Mouse (Mus musculus) liver, embryonic 14.5 days (tissue): Measurements from ENCODE around the gene Cdca3. TPM values are rescaled to one million over a fixed set of nuclear protein-coding genes. Genes with fewer than 3 reads are reported as not detected.

Experiments
- ATAC-seq: fragments of 200-750 bp; cut with Nextera tagmentation; 2 replicates; pipeline ENCODE4 v1.8.0; 2017; ENCODE audit warnings: moderate number of reproducible peaks, mild to moderate bottlenecking, moderate library complexity; ENCODE audit not compliant: insufficient read depth
- DNase-seq, 3 experiments: peaks; one replicate each; pipeline ENCODE4 v3.0.0-alpha.2; 2012 to 2013; ENCODE audit warnings: low read depth in 3 of 3, low spot score in 3 of 3
- H3K27ac ChIP-seq: fragments of 300-500 bp; sonication (generic); 2 replicates; pipeline ENCODE4 v1.5.1; 2014; ENCODE audit warnings: moderate library complexity, mild to moderate bottlenecking, control low read depth, inconsistent platforms
- H3K27me3 ChIP-seq: fragments of 300-500 bp; sonication (generic); 2 replicates; pipeline ENCODE4 v1.6.1; 2014; ENCODE audit warnings: mild to moderate bottlenecking, low read length, moderate library complexity; ENCODE audit not compliant: control insufficient read depth, insufficient read depth
- H3K36me3 ChIP-seq: fragments of 300-500 bp; sonication (generic); replicated peaks from 2 replicates; pipeline ENCODE4 v1.6.1; 2014; ENCODE audit warnings: low read depth; ENCODE audit not compliant: control insufficient read depth, insufficient read depth
- H3K4me1 ChIP-seq, 2 experiments: fragments of 200-500 bp in 1 of 2; fragments of 300-500 bp in 1 of 2; sonication (generic) in 1 of 2; replicated peaks; 2 replicates each; pipeline ENCODE4 v1.6.1; 2012 to 2014; ENCODE audit warnings: antibody characterized with exemption in 1 of 2, inconsistent platforms in 1 of 2, low read length in 1 of 2; ENCODE audit not compliant: control insufficient read depth in 2 of 2, insufficient read depth in 2 of 2
- H3K4me2 ChIP-seq: fragments of 300-500 bp; sonication (generic); 2 replicates; pipeline ENCODE4 v1.6.1; 2014; ENCODE audit warnings: low read depth, mild to moderate bottlenecking, control low read depth, moderate library complexity
- H3K4me3 ChIP-seq, 2 experiments: fragments of 200-500 bp in 1 of 2; fragments of 300-500 bp in 1 of 2; sonication (generic) in 1 of 2; 2 replicates each; pipeline ENCODE4 v1.5.1; 2012 to 2014; ENCODE audit warnings: low read depth in 2 of 2, low read length in 2 of 2, mild to moderate bottlenecking in 2 of 2, control low read depth in 1 of 2, inconsistent platforms in 1 of 2, moderate library complexity in 1 of 2; ENCODE audit not compliant: insufficient read depth in 1 of 2
- H3K9ac ChIP-seq: fragments of 300-500 bp; sonication (generic); replicated peaks from 2 replicates; pipeline ENCODE4 v1.6.1; 2014; ENCODE audit warnings: mild to moderate bottlenecking, control low read depth, moderate library complexity
- H3K9me3 ChIP-seq: fragments of 300-500 bp; sonication (generic); 2 replicates; pipeline ENCODE4 v1.6.1; 2016; ENCODE audit warnings: low read length, mixed read lengths; ENCODE audit not compliant: control insufficient read depth
- CTCF ChIP-seq: IDR thresholded peaks from 2 replicates; pipeline ENCODE4 v1.5.1; 2016; ENCODE audit warnings: antibody characterized with exemption, low read depth, control low read depth
- EP300 ChIP-seq: IDR thresholded peaks from 2 replicates; pipeline ENCODE4 v1.6.1; 2016; ENCODE audit warnings: antibody characterized with exemption, low read depth
- WGBS: fragments of 180-500 bp; shearing (Covaris S2); extraction: QIAGEN DNeasy Blood & Tissue Kit; methylation state at CpG from one replicate; pipeline ENCODE4 v1.1.7; 2014; ENCODE audit not compliant: insufficient replicate concordance; 5-methylcytosine and 5-hydroxymethylcytosine counted together
- polyA plus RNA-seq, 2 experiments: library from polyadenylated mRNA; depleted of rRNA in 1 of 2; stranded (reverse) in 1 of 2; unstranded in 1 of 2; fragments of >200 nt; fragmentation: Nextera tagmentation in 1 of 2; extraction: Ambion mirVana in 1 of 2; gene quantifications; 2 replicates each; pipeline versions ENCODE4 v1.2.1 to v1.2.3; 2012 to 2014

Gene Cdca3
- polyA plus RNA-seq, 2 experiments, result 147 to 206 TPM

DNA sequence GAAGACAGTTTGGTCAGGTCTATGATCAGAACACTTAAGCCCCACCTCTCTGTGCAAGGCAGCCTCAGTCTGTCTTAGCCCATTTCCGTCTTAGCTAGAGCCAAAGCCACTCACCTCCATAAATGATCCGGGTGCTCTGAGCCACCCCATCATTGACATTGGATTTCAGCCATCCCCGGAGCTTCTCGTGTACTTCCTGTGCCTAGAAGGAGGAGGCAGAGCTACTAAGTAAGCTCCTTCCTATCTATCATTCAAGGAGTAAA, 18.0 kb upstream of the Cdca3 start:
- TF ChIP-seq EP300, result no peak
- no peak for TF ChIP-seq CTCF
- H3K27ac ChIP-seq, result no peak overlapping the region
- no peaks in the 10 kb centered on the region for H3K27me3 ChIP-seq
- DNase-seq, result no peak
- no peak for ATAC-seq
- H3K36me3 ChIP-seq, result peaks cover 22% of the 10 kb centered on the region
- H3K4me1 ChIP-seq, result peaks cover 20 to 32% of the 10 kb centered on the region in 2 experiments
- H3K4me2 ChIP-seq, result no peak overlapping the region
- no peaks in the 10 kb centered on the region for H3K9me3 ChIP-seq
- WGBS, result 85% methylated on average over 4 of the region's 4 CpGs
- no peak overlapping the region for H3K9ac ChIP-seq
- no peak overlapping the region for H3K4me3 ChIP-seq

GRCm38 (mm10) chr6:124811701-124812560, 17.4 kb upstream of the Cdca3 start:
- TF ChIP-seq CTCF, result no peak
- no peak for TF ChIP-seq EP300
- Histone ChIP-seq H3K4me1 (peaks cover 17 to 29% of the 10 kb centered on the region in 2 experiments), H3K27ac (peak overlapping the region; percentile 22), H3K27me3 (no peaks in the 10 kb centered on the region), H3K4me3 (peak overlapping the region; percentile 89 to 94), H3K9me3 (no peaks in the 10 kb centered on the region), H3K9ac (peak overlapping the region; percentile 90), H3K4me2 (peak overlapping the region; percentile 88), H3K36me3 (peaks cover 23% of the 10 kb centered on the region)
- WGBS, result 74% methylated on average over 24 of the region's 24 CpGs
- no peak for ATAC-seq
- DNase-seq, result no peak

GRCm38 (mm10) chr6:124812848-124813247, 16.5 kb upstream of the Cdca3 start:
- H3K4me1 ChIP-seq, result peaks cover 17 to 28% of the 10 kb centered on the region in 2 experiments
- H3K4me3 ChIP-seq, result peak overlapping the region; percentile 89 to 94
- peak overlapping the region; percentile 88 for H3K4me2 ChIP-seq
- DNase-seq (no peak), ATAC-seq (no peak)
- H3K36me3 ChIP-seq, result peaks cover 26% of the 10 kb centered on the region
- H3K9me3 ChIP-seq, result no peaks in the 10 kb centered on the region
- TF ChIP-seq EP300, result no peak
- no peaks in the 10 kb centered on the region for H3K27me3 ChIP-seq
- H3K27ac ChIP-seq, result peak overlapping the region; percentile 84
- H3K9ac ChIP-seq, result peak overlapping the region; percentile 90
- WGBS, result 24% methylated on average over 9 of the region's 9 CpGs

DNA sequence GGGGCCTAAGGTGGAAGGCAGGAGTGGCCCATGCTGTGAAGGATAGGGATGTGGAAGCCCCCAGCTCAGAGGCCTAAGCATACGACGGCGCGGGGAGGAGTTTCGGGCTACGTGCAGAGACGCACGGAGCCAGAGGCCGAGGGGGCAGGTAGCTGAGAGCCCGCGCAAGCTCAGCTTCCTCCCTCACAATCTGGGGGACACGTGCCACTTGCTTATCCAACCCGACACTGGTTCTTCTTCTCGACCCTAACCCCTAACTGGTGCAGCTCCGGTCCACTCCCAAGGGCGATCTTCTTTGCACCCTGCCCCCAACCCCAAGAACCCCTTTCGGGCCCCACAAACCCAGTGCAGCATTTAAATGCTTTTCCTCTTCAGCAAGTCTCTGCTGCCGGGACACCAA, 15.9 kb upstream of the Cdca3 start:
- peak; percentile 66 for ATAC-seq
- peak overlapping the region; percentile 89 to 94 for H3K4me3 ChIP-seq
- DNase-seq, result peak; percentile 52 to 62 (median 57)
- H3K4me2 ChIP-seq, result peak overlapping the region; percentile 88
- H3K27ac ChIP-seq, result peak overlapping the region; percentile 84
- H3K27me3 ChIP-seq, result no peaks in the 10 kb centered on the region
- H3K36me3 ChIP-seq, result peaks cover 29% of the 10 kb centered on the region
- TF ChIP-seq CTCF (no peak), EP300 (no peak)
- H3K9me3 ChIP-seq, result no peaks in the 10 kb centered on the region
- under 1% methylated on average over 17 of the region's 18 CpGs for WGBS
- peak overlapping the region; percentile 90 for H3K9ac ChIP-seq
- peaks cover 13 to 23% of the 10 kb centered on the region in 2 experiments for H3K4me1 ChIP-seq

DNA sequence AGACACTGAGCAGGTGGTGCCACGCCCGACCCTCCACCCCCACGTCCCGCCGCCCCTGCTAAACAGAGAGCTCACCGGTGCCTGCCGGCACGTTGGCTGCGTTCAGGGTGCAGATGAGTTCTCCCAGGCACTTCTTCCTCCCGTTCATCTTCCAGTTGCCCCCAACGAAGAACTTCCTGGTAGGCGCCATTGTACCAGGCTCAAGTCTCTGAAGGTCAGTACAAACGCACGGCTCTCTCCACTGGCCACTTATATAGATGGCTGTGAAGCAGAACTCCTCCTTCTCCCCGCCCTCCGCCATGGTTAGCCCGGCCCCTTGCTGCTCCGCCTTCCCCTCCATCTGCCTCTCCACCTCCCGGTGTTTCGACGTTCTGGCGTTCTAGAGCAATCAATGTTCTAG, 15.4 kb upstream of the Cdca3 start, which contains the start of gene Tpi1:
TSS of gene Tpi1 (minus strand) at position 364 of the 400 bp plus-strand sequence.
- Histone ChIP-seq H3K4me2 (peak within 1 kb of the TSS; percentile 88), H3K4me1 (peaks cover 13 to 23% of the 10 kb centered on the region in 2 experiments), H3K36me3 (peaks cover 33% of the 10 kb centered on the region), H3K4me3 (peak within 1 kb of the TSS; percentile 89 to 94), H3K9ac (peak within 1 kb of the TSS; percentile 90), H3K9me3 (no peaks in the 10 kb centered on the region), H3K27ac (peak within 1 kb of the TSS; percentile 84), H3K27me3 (no peaks in the 10 kb centered on the region)
- under 1% methylated on average over 22 of the region's 22 CpGs for WGBS
- DNase-seq (peak; percentile 75 to 79 (median 76)), ATAC-seq (peak; percentile 83)
- TF ChIP-seq CTCF, result no peak
- TF ChIP-seq EP300, result no peak
